Comparison of ENCODE assay signal across 8 mouse cellular contexts in genomic region chr4:152282721-152283120, GRCm38 (mm10). TPM values are rescaled to one million over a fixed set of nuclear protein-coding genes. Genes with fewer than 3 reads are reported as not detected.
DNase-seq lines count a peak whose midpoint lies in the region; ATAC-seq lines count a peak whose summit lies in the region.

No protein-coding gene starts in this region.

- H3K4me3 ChIP-seq in kidney, embryonic 14.5 days (ENCODE audit: low read length): peak overlapping the region; percentile 25
- peak overlapping the region; percentile 51 for H3K4me3 ChIP-seq in embryonic facial prominence, embryonic 10.5 days
- H3K4me3 ChIP-seq in hindbrain, embryonic 14.5 days (replicated peaks; ENCODE audit: low read length): peak overlapping the region; percentile 31
- peak overlapping the region; percentile 36 for H3K4me3 ChIP-seq in midbrain, embryonic 13.5 days (replicated peaks)

- WGBS in kidney, embryonic 14.5 days: 14% methylated on average over 33 of the region's 34 CpGs
- 18% methylated on average over 34 of the region's 34 CpGs for WGBS in embryonic facial prominence, embryonic 10.5 days
- 20% methylated on average over 30 of the region's 34 CpGs for WGBS in hindbrain, embryonic 14.5 days
- 19% methylated on average over 34 of the region's 34 CpGs for WGBS in midbrain, embryonic 13.5 days

- H3K4me2 ChIP-seq in kidney, embryonic 14.5 days (replicated peaks; ENCODE audit: low read depth, low read length): peak overlapping the region; percentile 62
- H3K4me2 ChIP-seq in hindbrain, embryonic 14.5 days (replicated peaks): peak overlapping the region; percentile 52
- H3K4me2 ChIP-seq in midbrain, embryonic 13.5 days (replicated peaks): peak overlapping the region; percentile 56

- peaks cover 5% of the 10 kb centered on the region; the same call in 1 of the 2 replicates for H3K36me3 ChIP-seq in kidney, embryonic 14.5 days (ENCODE audit: control insufficient read depth, insufficient read depth, low read length)
- 0 out of 2 replicates have a peak, but pooled peaks cover 3% of the 10 kb centered on the region for H3K36me3 ChIP-seq in embryonic facial prominence, embryonic 10.5 days (replicated peaks)
- peaks cover 15% of the 10 kb centered on the region; the same call in 1 of the 2 replicates for H3K36me3 ChIP-seq in hindbrain, embryonic 14.5 days (replicated peaks; ENCODE audit: control insufficient read depth, insufficient read depth)
- no peaks in the 10 kb centered on the region for H3K36me3 ChIP-seq in midbrain, embryonic 13.5 days

- H3K27me3 ChIP-seq in kidney, embryonic 14.5 days (ENCODE audit: control insufficient read depth, insufficient read depth, low read length): peaks cover 63% of the 10 kb centered on the region
- peaks cover 92% of the 10 kb centered on the region for H3K27me3 ChIP-seq in embryonic facial prominence, embryonic 10.5 days (replicated peaks; ENCODE audit: low read depth, poor library complexity, severe bottlenecking)
- peaks cover 96% of the 10 kb centered on the region for H3K27me3 ChIP-seq in hindbrain, embryonic 14.5 days (ENCODE audit: control insufficient read depth, insufficient read depth, low read length)
- peaks cover 97% of the 10 kb centered on the region for H3K27me3 ChIP-seq in midbrain, embryonic 13.5 days

- H3K27ac ChIP-seq in kidney, embryonic 14.5 days (ENCODE audit: low read depth, low read length): no peak overlapping the region
- H3K27ac ChIP-seq in embryonic facial prominence, embryonic 10.5 days (replicated peaks): no peak overlapping the region; the same call in 1 of the 2 replicates
- H3K27ac ChIP-seq in hindbrain, embryonic 14.5 days: no peak overlapping the region
- H3K27ac ChIP-seq in midbrain, embryonic 13.5 days: no peak overlapping the region

- no peak for DNase-seq in kidney, adult 9 months
- no peak for DNase-seq in embryonic facial prominence, embryonic 10.5 days (ENCODE audit: low spot score)
- DNase-seq in hindbrain, embryonic 14.5 days (ENCODE audit: low spot score): no peak
- no peak for DNase-seq in Muller cell, postnatal 12 days (ENCODE audit: inconsistent ontology term)
- no peak for DNase-seq in spleen, adult 12 weeks (ENCODE audit: low spot score)
- DNase-seq in thymus, adult 18-20 months: no peak

- ATAC-seq in kidney, embryonic 14.5 days (ENCODE audit: low FRiP score, low TSS enrichment): no peak
- no peak for ATAC-seq in hindbrain, embryonic 14.5 days (ENCODE audit: low FRiP score)
- ATAC-seq in midbrain, embryonic 13.5 days: peak; percentile 9; the same call in 1 of the 2 replicates

- peak overlapping the region; percentile 45 for H3K9ac ChIP-seq in kidney, embryonic 14.5 days (ENCODE audit: low read depth, low read length)
- 0 out of 2 replicates have a peak overlapping the region, but pooled peaks have one; percentile 12 for H3K9ac ChIP-seq in hindbrain, embryonic 14.5 days
- H3K9ac ChIP-seq in midbrain, embryonic 13.5 days (replicated peaks): peak overlapping the region; percentile 53

- no peaks in the 10 kb centered on the region for H3K9me3 ChIP-seq in kidney, embryonic 14.5 days (ENCODE audit: control insufficient read depth, low read length)
- H3K9me3 ChIP-seq in embryonic facial prominence, embryonic 10.5 days: no peaks in the 10 kb centered on the region
- H3K9me3 ChIP-seq in hindbrain, embryonic 14.5 days (ENCODE audit: control insufficient read depth, low read length): no peaks in the 10 kb centered on the region
- H3K9me3 ChIP-seq in midbrain, embryonic 13.5 days: no peaks in the 10 kb centered on the region

- H3K4me1 ChIP-seq in kidney, embryonic 14.5 days (ENCODE audit: control insufficient read depth, insufficient read depth, low read length): peaks cover 12% of the 10 kb centered on the region
- peaks cover 32% of the 10 kb centered on the region for H3K4me1 ChIP-seq in embryonic facial prominence, embryonic 10.5 days
- peaks cover 18% of the 10 kb centered on the region for H3K4me1 ChIP-seq in hindbrain, embryonic 14.5 days (replicated peaks; ENCODE audit: control insufficient read depth, insufficient read depth, low read length)
- H3K4me1 ChIP-seq in midbrain, embryonic 13.5 days (replicated peaks): peaks cover 32% of the 10 kb centered on the region

RNA-seq across cellular contexts. Expression of gene Gpr153, which starts 8.7 kb away (rescaled TPM):
- polyA plus RNA-seq in kidney, embryonic 14.5 days (2014; fragmentation: Nextera tagmentation; extraction: Ambion mirVana): 7.5 and 9.1 TPM in 2 replicates
- 2.7 and 4.0 TPM in 2 replicates for polyA plus RNA-seq in embryonic facial prominence, embryonic 10.5 days (2016; fragmentation: Nextera tagmentation; extraction: Ambion mirVana)
- polyA plus RNA-seq in hindbrain, embryonic 14.5 days (2014; fragmentation: Nextera tagmentation; extraction: Ambion mirVana): 23.1 and 27.8 TPM in 2 replicates
- 6.0 and 8.1 TPM in 2 replicates for polyA plus RNA-seq in midbrain, embryonic 13.5 days (2015; fragmentation: Nextera tagmentation; extraction: Ambion mirVana)

RNA-seq across cellular contexts. Expression of gene Hes3, which starts 8.7 kb away (rescaled TPM):
- not detected in 2 replicates for polyA plus RNA-seq in kidney, embryonic 14.5 days (2014; fragmentation: Nextera tagmentation; extraction: Ambion mirVana)
- 0.10 and 2.3 TPM in 2 replicates for polyA plus RNA-seq in embryonic facial prominence, embryonic 10.5 days (2016; fragmentation: Nextera tagmentation; extraction: Ambion mirVana)
- polyA plus RNA-seq in hindbrain, embryonic 14.5 days (2014; fragmentation: Nextera tagmentation; extraction: Ambion mirVana): 0.24 and 1.2 TPM in 2 replicates
- polyA plus RNA-seq in midbrain, embryonic 13.5 days (2015; fragmentation: Nextera tagmentation; extraction: Ambion mirVana): 1.4 and 2.5 TPM in 2 replicates

RNA-seq across cellular contexts. Expression of gene Icmt, which starts 14.3 kb away (rescaled TPM):
- 14.7 and 28.1 TPM in 2 replicates for polyA plus RNA-seq in kidney, embryonic 14.5 days (2014; fragmentation: Nextera tagmentation; extraction: Ambion mirVana)
- polyA plus RNA-seq in embryonic facial prominence, embryonic 10.5 days (2016; fragmentation: Nextera tagmentation; extraction: Ambion mirVana): 29.5 and 30.2 TPM in 2 replicates
- polyA plus RNA-seq in hindbrain, embryonic 14.5 days (2014; fragmentation: Nextera tagmentation; extraction: Ambion mirVana): 20.6 and 22.8 TPM in 2 replicates
- polyA plus RNA-seq in midbrain, embryonic 13.5 days (2015; fragmentation: Nextera tagmentation; extraction: Ambion mirVana): 18.1 and 19.0 TPM in 2 replicates

RNA-seq across cellular contexts. Expression of gene Rnf207, which starts 36.1 kb away (rescaled TPM):
- 1.1 TPM in 2 replicates for polyA plus RNA-seq in kidney, embryonic 14.5 days (2014; fragmentation: Nextera tagmentation; extraction: Ambion mirVana)
- 1.3 and 2.3 TPM in 2 replicates for polyA plus RNA-seq in embryonic facial prominence, embryonic 10.5 days (2016; fragmentation: Nextera tagmentation; extraction: Ambion mirVana)
- 5.6 and 6.9 TPM in 2 replicates for polyA plus RNA-seq in hindbrain, embryonic 14.5 days (2014; fragmentation: Nextera tagmentation; extraction: Ambion mirVana)
- 4.7 TPM in 2 replicates for polyA plus RNA-seq in midbrain, embryonic 13.5 days (2015; fragmentation: Nextera tagmentation; extraction: Ambion mirVana)

RNA-seq across cellular contexts. Expression of gene Rpl22, which starts 42.8 kb away (rescaled TPM):
- polyA plus RNA-seq in kidney, embryonic 14.5 days (2014; fragmentation: Nextera tagmentation; extraction: Ambion mirVana): 475 and 692 TPM in 2 replicates
- 360 and 367 TPM in 2 replicates for polyA plus RNA-seq in embryonic facial prominence, embryonic 10.5 days (2016; fragmentation: Nextera tagmentation; extraction: Ambion mirVana)
- polyA plus RNA-seq in hindbrain, embryonic 14.5 days (2014; fragmentation: Nextera tagmentation; extraction: Ambion mirVana): 154 and 178 TPM in 2 replicates
- polyA plus RNA-seq in midbrain, embryonic 13.5 days (2015; fragmentation: Nextera tagmentation; extraction: Ambion mirVana): 213 and 217 TPM in 2 replicates
